Mouse (Mus musculus) layer of hippocampus, postnatal 10 days (tissue): ENCODE data around the gene Auts2. TPM values are rescaled to one million over a fixed set of nuclear protein-coding genes. Genes with fewer than 3 reads are reported as not detected.

Experiments used
- DNase-seq, 2 experiments: peaks; one replicate each; pipeline ENCODE4 v3.0.0; 2021; ENCODE audit warnings: low spot score in 2 of 2
- total RNA-seq, 2 experiments: library from RNA; stranded (reverse); gene quantifications; 2 replicates each; pipeline ENCODE4 v1.2.3; 2021

The Auts2 gene
- total RNA-seq, 2 experiments from 2014 or later = 137 to 150 TPM

DNA sequence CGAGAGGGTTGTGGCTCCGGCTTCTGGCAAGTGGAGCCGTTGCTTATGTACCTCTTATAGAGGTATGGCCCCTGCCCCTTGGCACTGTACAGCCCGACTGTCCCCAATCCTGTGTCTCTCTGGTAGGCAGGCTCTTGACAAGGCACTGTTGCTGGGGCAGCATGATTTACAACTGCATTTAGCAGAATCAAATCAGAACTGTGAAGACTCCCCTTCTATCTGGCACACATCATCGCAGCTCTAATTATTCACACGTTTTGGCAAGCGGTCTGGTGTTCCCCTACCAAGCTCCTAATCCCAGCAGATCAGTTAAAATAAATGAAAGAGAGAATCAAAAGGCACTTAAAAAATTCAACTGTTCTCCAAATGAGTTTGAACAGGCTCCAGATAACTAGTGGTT lies 835.7 kb downstream of the Auts2 start:
- DNase-seq = peak; percentile 50 to 57

DNA sequence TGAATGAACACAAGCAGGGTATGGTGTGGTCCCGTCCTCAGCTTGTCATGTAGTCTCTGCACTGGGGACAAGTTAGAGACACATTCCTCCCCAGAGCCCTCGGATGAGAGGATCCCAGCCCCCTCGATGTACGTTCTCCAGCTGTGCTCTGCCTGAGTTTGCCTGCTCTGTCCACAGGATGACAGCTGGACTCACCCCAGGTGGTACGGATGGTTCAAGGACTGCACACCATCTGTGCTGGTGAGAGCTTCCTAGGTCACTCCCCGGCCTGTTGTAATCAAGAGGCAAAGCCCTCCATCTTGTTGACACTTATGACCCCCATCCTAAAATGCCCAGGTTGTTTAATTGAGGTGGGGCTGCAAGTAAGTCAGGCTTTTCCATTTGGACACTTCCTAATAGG lies 839.4 kb downstream of the Auts2 start:
- no peak for DNase-seq

DNA sequence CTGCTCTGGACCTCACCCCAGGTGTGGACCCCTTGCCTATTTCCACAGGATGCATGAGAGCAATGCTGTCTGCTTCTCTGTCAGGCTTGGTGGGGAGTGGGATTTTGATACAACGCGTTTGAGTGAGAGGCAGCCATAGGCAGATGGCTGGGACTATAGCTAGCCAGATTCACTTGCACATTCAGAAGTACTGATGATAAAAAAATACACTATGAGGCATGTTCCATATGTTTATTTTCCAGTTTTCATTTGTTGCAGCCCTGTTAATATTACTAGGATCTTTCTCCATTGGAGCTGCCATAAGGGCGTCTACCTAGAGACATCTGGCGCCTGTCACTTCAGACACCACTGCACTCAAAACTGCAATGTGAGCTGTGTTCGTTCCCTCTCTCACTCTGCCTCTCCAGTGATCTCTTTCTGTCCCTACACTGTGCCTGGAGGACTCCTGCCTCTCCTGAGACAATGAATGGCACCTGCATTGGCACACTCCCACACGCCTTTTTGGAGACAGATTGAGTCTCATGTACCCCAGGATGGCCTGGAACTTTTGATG lies 840.2 kb downstream of the Auts2 start:
- no peak for DNase-seq

DNA sequence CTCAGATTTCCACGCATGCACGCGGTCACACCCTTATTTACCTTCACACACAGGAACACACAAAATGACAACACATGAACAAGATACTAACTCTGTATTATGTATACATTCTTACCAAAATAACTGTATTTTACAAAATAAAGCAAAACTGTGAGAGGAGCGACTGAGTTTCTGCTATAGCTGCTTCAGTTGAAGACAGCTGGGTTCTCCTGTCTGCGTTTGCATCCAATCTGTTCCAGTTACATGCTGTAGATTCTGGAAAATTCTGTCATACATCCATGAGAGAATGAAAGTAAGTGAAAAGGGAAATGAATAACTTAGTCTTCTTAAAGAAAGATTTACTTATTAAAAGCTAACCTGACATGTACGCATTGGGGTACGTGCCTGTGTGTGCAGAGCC lies 844.2 kb downstream of the Auts2 start:
- no peak for DNase-seq

DNA sequence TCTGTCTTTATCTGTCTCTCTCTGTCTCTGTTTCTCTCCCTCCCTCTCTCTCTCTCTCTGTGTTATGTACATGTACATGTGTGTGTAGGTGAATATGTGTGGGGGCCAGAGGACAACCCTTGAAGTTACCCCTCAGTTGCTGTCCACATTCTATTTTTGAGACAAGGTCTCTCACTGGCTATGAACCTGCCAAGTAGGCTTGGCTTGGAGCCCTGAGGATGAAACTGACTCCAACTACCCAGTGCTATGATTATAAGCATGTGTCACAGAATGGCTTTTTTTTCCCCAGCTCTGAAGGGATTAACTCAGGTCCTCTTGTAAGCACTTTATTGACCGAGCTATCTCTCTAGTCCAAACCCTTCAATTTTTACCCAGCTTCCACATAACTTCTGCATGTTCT lies 852.4 kb downstream of the Auts2 start:
- DNase-seq = no peak

DNA sequence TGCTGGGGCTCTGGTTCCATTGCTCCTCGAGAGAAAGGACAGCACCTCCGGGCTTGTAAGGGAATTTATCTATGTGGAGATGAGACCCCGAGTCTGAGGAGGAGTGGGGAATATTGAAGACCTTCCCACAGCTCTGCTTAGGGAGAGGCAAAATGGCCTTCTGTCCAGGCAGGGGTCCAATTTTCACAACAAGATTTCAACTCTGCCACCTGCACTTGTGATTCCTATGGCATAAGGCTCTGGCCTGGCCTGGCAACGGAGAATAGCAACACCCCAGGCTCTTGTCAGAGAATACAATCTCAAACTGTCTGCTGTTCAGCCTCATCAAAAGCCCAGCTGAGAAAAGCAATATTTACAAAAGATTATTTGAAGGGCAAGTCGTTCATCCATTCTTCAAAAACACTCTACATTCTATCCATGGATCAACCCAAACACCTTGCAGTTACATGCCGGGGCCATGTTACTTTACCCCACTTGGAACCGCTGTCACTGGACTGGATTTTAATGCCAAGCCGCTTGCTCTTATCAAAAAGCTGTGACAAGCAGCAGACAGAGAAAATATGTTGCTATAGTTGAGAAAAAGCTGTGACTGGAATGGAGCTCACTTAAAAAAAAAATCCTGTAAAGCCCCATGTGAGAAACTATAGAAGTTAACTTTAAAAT lies 856.1 kb downstream of the Auts2 start:
- no peak for DNase-seq

DNA sequence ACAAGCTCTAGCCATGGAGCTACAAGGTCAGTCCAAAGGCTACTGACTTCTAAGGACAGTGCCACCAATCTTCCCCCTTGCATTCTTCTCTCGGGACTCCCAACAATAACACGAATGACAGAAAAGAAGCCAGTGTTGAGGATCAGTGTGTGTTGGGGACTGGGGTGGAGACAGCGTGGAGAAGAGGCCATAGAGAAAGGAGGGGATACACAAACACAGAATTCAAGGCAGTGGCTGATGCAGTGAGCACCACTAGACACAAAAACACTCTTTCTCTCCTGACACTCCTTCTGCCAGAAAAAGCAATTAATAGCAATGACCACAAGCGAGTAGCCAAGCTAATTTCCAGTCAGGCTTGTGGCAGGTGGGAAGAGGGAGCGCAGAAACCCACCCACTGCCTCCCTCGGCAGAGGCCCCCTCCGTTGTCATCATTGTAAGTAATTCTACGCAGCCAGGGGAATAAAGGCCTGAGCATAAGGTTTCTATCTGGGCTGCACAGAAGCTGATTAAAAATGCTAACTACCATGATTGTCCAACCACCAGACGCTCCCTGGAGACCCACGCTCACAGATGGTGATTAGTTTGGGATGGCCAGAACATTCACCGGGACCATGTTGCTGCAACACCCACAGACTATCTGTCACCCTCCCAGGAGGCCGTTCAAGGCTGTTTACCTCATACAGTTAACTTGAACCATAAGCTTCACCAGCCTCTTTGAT lies 862.9 kb downstream of the Auts2 start:
- peak; percentile 46 to 60 for DNase-seq

DNA sequence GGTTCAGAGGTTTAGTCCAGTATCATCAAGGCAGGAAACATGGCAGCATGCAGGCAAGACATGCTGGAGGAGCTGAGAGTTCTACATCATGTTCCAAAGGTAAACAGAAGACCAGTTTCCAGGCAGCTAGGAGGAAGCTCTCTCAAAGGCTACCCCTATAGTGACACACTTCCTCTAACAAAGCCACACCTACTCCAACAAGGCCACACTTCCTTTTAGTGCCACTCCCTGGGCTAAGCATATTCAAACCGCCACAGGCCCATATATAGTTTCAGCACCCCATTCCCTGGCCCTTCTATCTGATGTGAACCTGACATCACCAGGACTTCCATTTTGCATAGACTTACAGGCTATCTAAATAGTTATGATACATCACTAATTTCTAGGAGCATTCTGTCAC lies 863.6 kb downstream of the Auts2 start:
- DNase-seq = no peak

DNA sequence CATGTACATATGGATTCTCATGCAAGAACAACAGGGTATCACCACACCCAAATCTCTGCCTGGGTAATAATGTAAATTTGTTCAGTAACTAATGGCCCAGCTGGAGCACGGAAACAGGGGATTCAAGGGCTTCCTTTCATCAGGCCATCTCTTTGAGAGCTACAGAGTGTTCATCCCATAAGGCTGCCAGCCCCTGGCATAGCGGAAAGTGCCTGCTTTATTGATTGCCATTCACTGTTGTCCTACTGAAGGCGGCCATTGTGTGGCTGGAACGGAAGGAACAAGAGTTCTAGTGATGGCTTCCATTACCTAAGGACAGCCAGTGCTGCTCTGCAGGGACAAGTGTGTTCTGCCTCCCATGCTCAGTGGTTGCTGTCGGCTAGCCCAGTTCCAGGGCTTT lies 865.6 kb downstream of the Auts2 start:
- DNase-seq = peak; percentile 63 to 70

DNA sequence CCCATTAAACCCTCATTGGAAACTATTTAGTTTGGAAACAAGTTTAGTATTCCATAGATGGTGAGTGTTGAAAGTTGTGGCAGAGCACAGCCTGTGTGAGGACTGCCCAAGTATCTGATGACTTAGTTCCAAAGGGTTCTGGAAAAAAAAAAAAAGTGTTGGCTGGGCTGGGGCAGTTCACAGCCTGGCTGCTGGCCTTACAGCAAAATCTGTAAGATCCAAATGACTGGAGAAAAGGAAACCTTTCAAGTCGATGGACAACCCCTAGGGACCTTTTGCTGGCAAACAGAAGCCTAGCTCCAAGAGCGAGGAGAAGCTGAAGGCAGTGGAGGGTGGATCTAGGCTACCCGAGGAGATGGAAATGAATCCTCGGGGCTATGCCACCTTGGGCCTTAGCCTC lies 869.4 kb downstream of the Auts2 start:
- DNase-seq = no peak

DNA sequence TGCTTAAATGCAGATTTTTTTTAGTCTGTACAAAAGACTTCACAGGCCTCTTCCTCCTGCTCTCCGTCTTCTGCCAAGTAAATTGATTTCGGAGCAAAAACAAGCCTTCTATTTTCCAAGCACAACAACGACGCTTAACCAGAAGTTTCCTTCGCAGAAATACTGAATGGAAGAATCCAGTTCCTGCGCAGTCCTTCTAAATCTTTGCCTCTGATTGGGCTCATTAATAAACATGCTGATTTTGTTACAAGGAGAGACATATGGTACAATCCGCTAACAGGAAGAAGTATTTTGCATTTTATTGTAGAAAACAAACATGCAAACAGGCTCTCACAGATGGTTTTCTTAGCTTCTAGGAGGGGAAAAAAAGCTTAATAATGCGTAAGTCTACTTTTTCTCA lies 878.1 kb downstream of the Auts2 start:
- DNase-seq = no peak

DNA sequence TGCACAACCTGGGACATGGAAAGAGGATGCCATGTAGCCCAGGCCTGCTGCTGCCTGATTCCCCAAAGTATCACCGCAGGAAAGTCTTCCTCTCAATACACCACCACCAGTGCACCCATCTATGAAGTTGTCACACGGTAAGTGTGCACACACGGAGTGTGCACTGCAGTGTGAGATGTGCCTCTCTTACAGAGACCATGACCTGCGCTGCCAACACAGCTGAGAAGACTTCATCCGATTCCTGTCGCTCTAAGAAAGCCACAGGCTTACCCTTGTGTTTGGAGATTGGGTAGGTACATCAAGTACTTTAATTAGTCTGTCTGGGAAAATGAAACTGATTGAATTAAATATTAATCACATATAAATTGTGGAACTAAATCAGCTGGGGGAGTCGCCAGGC lies 878.5 kb downstream of the Auts2 start:
- DNase-seq = no peak

DNA sequence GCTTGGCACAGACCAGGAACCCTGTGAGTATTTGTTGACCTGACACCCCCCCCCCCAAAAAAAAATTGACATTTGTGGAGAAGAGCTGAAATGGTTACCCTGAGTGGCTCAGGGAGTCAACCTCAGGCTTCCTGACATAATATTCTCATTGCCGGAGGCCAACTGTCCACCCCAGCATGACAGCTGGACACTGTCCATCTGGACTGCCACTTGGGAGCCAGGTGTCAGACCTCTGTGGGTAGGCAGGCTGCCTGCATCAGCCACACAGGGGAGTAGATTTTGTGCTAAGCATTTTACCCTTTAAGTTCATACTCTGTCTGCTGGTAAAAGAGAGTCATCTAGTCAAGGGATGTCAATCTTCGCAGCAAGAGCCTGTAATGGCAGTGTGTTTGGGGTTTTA lies 880.5 kb downstream of the Auts2 start:
- no peak for DNase-seq

DNA sequence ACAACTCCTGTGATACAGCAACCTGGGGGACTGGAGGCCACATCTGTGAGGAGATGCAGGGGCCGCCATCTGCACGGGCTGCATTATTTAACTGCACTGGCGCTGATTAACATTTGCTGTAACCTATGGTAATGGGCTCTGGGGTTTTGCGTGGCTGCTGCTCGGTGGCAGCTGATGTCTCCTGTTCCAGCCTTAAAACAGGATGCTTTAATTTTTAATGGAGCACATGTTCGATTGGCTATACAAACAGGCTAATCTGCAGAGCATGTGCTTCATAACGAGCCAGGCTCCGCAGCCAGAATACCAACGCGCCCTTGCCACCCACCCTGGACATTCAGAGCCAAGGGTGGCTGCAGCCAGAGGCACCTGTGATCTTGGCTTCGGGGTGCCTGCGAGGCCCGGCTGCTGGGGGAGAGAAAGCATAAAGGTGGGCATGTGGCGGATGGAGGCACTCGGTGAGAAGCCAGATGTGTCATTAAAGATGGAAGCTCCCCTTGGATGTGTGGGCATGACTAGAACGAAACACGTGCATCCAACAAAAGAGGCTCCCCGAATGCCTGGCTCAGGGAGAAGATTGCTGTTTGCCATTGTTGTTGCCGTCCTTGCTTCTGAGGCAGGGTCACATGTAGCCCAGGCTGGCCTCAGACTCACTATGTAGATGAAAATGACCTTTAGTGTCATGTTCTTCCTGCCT lies 884.2 kb downstream of the Auts2 start:
- DNase-seq = no peak

DNA sequence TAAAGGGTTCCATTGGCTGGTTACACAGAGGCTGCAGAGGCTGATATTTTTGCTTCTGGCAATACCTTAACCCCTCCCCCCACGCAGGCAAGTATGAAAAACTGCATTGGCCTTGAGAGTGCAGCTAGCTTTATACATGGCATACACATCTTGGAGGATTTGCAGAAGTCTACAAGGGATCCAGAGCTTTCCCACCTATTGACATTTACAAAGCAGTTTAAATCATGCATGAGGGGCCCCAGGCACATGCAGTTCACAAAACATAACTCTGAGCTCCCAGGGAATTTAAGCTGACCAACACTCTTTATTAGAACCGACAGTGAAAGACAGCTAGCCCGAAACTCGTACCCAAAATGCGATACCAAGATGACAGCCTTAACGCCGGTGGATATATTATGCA lies 888.9 kb downstream of the Auts2 start:
- DNase-seq = no peak

DNA sequence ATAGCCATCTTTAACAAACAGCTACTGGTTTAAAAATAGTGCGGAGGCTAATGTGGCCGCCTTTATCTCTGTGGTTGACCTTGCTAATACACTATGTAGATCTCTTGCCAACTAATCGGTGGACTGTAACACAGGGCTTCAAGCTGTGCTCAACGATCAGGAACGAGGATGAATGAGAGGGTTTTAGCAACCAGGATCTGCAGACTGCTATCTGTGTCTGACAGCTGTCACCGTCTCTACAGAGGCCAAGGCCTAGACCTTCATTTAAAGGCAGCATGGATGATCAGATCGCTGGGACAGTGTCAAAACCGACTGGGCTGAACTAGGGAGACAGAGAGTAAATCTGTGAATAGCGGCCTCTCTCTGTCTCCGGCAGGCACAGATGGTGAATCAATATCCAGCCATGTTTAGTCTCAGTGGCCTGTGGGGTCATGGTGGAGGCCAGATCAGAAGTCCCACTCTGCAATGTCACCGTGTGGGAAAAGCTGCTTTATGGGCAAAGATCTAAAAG lies 892.7 kb downstream of the Auts2 start:
- no peak for DNase-seq

DNA sequence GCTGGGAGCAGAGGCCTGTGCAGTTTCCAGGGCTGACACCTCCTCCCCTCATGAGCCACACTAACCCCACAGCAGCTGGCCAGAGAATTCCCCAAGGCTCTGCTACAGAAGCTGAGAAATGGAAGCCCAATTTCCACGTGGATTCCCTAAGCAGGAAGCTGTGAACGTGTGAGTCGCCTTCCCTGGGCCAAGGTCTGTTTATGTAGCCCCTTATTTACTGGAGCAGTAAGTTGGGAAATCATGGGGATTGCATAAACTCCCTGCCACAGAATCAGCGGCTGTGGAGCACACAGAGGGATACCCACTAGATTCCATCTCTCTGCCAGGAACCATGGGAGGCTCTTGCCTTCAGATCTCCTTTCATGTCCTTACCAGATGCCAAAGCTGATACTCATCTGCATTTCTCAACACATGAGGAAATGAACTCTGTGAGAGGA lies 895.4 kb downstream of the Auts2 start:
- no peak for DNase-seq

DNA sequence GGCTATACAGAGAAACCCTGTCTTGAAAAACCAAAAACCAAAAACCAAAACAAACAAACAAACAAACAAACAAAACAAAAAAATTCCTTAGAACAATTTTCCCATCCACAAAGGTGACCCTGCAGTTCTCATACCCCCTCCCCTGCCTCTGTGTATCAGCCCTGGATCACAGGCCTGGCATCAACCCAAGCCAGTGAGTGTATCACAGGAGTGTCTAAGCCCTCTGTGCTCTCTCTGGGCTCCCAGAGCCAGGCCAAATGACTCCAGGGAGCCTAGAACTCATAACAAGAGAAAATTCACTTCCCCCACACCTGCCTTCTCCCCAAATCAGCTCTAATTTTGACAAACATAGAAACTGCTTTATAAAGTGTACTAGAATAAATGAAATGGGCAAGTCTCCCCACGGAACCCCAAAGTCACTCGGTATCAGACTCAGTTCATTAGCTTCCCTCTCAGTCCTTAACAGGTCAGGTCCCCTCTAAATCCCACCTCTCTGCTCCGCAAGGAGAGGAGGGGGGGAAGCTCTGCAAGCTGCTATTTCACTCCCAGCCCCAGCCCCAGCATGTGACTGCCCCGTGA lies 896.0 kb downstream of the Auts2 start:
- DNase-seq = no peak

DNA sequence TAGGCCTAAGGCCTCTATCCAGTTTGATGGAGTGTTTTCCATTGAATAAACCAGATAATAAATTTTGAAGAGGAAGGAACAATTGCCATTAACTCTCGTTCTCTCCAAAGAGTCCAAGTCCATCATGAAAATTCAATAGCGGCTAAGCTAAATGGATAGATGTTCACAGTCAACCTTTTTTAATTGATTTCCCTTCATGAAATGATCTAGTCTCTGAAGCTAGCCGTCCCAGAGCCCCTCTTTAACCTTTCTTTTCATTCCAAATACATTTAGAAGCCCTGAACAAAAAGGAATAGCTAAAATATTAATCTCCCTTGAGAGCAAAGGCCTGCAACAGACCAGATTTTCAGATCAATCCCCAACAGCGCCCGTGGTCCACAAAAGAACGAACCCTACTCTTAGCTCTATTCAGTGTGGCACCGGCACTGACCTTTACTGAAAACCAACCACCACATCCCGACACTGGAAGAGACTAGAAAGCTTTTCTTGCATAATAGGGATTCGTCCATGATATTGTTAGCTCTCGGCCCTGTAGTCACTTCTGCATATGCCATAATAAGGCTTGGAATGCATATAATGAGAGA lies 896.9 kb downstream of the Auts2 start:
- DNase-seq = no peak

DNA sequence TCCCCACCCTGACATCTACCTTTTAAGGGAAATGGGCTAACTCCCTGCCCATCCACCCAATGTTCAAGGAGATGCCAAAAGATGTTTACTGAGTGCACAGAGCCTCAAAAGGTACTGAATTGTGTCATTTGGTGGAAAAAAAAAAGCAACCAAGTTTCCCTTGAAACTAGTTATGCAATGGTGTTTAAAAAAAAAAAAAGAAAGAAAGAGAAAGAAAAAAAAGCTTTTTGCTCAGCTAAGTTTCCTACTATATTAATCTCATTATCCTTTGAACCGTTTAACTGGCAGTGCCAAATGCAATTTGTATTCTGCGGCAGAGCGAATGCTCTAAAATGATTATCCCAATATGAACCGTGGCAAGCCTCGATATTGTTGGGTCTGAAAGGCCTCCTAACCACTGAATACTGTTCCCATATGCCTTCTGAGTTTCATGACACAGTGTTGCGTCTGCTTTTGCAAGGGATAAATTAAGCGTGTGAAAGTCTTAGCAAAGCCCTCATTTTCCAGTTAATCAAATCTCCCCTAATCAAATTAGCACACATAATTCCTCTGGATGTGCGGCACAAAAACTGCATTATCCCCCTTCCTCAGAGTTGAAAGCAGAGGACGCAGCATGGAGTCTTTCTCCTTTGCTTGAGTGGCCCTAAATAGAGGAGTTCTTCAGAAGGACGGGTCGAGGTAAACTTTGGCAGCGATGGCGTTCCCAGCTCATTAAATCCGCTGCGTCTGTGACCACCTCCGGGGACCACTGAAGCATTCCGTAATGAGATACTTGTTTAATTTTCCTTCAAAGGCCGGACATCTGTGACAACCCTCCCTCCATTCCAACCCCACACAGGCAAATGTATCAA lies 897.6 kb downstream of the Auts2 start:
- peak in 1 of 2 experiments; percentile 39 for DNase-seq
